Mouse (Mus musculus) C2C12 (cell line): Measurements from ENCODE around the gene Map4. TPM values are rescaled to one million over a fixed set of nuclear protein-coding genes. Genes with fewer than 3 reads are reported as not detected.

Experiments
- H3K27me3 ChIP-seq: one replicate; pipeline ENCODE4 v1.6.1; 2011; ENCODE audit not compliant: control insufficient read depth, insufficient read depth, insufficient read length
- H3K36me3 ChIP-seq: one replicate; pipeline ENCODE4 v1.6.1; 2011; ENCODE audit not compliant: control insufficient read depth, insufficient read depth
- H3K4me3 ChIP-seq: one replicate; pipeline ENCODE4 v1.5.1; 2011; ENCODE audit warnings: mild to moderate bottlenecking, control low read depth; ENCODE audit not compliant: poor library complexity, insufficient read depth, severe bottlenecking
- H3K79me2 ChIP-seq: one replicate; pipeline ENCODE4 v1.6.1; 2011; ENCODE audit not compliant: control insufficient read depth, insufficient read depth
- H3K79me3 ChIP-seq: one replicate; pipeline ENCODE4 v1.6.1; 2011; ENCODE audit warnings: low read depth, control low read depth
- H3ac ChIP-seq: one replicate; pipeline ENCODE3; 2011; ENCODE audit warnings: low read depth; ENCODE audit not compliant: control insufficient read depth, insufficient read length
- CEBPB ChIP-seq: IDR thresholded peaks from one replicate; pipeline ENCODE4 v1.6.1; 2011; ENCODE audit warnings: low read depth, mild to moderate bottlenecking, control low read depth, moderate library complexity
- CTCF ChIP-seq: IDR thresholded peaks from one replicate; pipeline ENCODE4 v1.5.1; 2011; ENCODE audit not compliant: control insufficient read depth, insufficient read depth, insufficient read length
- FOSL1 ChIP-seq: IDR thresholded peaks from one replicate; pipeline ENCODE4 v1.8.0; 2011; ENCODE audit warnings: mild to moderate bottlenecking, low read length; ENCODE audit not compliant: poor library complexity, insufficient read depth, severe bottlenecking
- MAX ChIP-seq: IDR thresholded peaks from one replicate; pipeline ENCODE4 v1.6.1; 2011; ENCODE audit warnings: mild to moderate bottlenecking, control low read depth
- MYOD1 ChIP-seq: IDR thresholded peaks from one replicate; pipeline ENCODE4 v1.6.1; 2011; ENCODE audit warnings: low read depth; ENCODE audit not compliant: control insufficient read depth, insufficient read length
- MYOG ChIP-seq: IDR thresholded peaks from one replicate; pipeline ENCODE4 v1.6.1; 2011; ENCODE audit not compliant: control insufficient read depth, insufficient read length; ENCODE audit errors: extremely low read depth
- USF1 ChIP-seq: IDR thresholded peaks from one replicate; pipeline ENCODE4 v1.6.1; 2011; ENCODE audit warnings: low read depth, mild to moderate bottlenecking, control low read depth, moderate library complexity
- polyA plus RNA-seq: library from polyadenylated mRNA; unstranded; fragments of >200 nt; fragmentation: generic; extraction: Trizol; gene quantifications from one replicate; pipeline ENCODE4 v1.2.1, GENCODE M21; 2012; ENCODE audit warnings: missing spikeins

Gene Map4
- polyA plus RNA-seq, 1 experiment = 135 TPM

DNA sequence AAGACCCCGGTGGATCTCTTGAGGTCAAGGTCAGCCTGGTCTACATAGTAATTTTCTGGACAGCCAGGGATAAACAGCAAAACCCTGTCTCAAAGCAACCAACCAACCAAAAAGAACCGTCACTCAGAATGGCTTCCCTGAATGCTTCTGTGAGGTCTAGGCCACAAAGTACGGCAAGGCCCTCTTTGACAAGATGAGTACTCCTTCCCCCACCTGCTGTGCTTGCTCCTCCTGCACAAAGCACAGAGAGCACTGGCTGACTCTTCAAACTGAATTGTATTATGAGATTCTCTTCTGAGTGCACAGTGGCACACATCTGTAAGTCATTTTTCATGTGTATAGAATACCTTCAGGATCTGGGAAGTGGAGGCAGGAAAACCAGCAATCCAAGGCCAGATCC is 166.5 kb downstream of the Map4 start:
- Histone ChIP-seq H3K27me3 (no peaks in the 10 kb centered on the region), H3K4me3 (no peak overlapping the region), H3K79me3 (peaks cover 16% of the 10 kb centered on the region), H3K36me3 (peaks cover 33% of the 10 kb centered on the region), H3K79me2 (peaks cover 34% of the 10 kb centered on the region), H3ac (no peak overlapping the region)
- TF ChIP-seq MYOD1 (no peak), FOSL1 (no peak)

- H3K79me3 ChIP-seq = peaks cover 16% of the 10 kb centered on the region
- H3K4me3 ChIP-seq = peak overlapping the region; percentile 68
- no peak for TF ChIP-seq MYOG
- no peak for TF ChIP-seq MYOD1
- TF ChIP-seq USF1 = no peak
- TF ChIP-seq FOSL1 = no peak
- no peak for TF ChIP-seq CEBPB
- peak; percentile 20 for TF ChIP-seq MAX
- peak; percentile 96 for TF ChIP-seq CTCF
- no peaks in the 10 kb centered on the region for H3K27me3 ChIP-seq
- H3ac ChIP-seq = peak overlapping the region; percentile 79
- peaks cover 22% of the 10 kb centered on the region for H3K79me2 ChIP-seq
- peaks cover 34% of the 10 kb centered on the region for H3K36me3 ChIP-seq
Observed at GRCm38 (mm10) chr9:110100627-110101600, 169.7 kb downstream of the Map4 start.

- Histone ChIP-seq H3ac (peak overlapping the region; percentile 90), H3K36me3 (peaks cover 39% of the 10 kb centered on the region), H3K79me3 (peaks cover 31% of the 10 kb centered on the region), H3K4me3 (peak overlapping the region; percentile 83), H3K27me3 (no peaks in the 10 kb centered on the region), H3K79me2 (peaks cover 44% of the 10 kb centered on the region)
- TF ChIP-seq FOSL1 (no peak), MAX (no peak), CEBPB (no peak), USF1 (no peak), CTCF (no peak), MYOD1 (no peak), MYOG (no peak)
Observed at GRCm38 (mm10) chr9:110116353-110116976, 185.2 kb downstream of the Map4 start.

DNA sequence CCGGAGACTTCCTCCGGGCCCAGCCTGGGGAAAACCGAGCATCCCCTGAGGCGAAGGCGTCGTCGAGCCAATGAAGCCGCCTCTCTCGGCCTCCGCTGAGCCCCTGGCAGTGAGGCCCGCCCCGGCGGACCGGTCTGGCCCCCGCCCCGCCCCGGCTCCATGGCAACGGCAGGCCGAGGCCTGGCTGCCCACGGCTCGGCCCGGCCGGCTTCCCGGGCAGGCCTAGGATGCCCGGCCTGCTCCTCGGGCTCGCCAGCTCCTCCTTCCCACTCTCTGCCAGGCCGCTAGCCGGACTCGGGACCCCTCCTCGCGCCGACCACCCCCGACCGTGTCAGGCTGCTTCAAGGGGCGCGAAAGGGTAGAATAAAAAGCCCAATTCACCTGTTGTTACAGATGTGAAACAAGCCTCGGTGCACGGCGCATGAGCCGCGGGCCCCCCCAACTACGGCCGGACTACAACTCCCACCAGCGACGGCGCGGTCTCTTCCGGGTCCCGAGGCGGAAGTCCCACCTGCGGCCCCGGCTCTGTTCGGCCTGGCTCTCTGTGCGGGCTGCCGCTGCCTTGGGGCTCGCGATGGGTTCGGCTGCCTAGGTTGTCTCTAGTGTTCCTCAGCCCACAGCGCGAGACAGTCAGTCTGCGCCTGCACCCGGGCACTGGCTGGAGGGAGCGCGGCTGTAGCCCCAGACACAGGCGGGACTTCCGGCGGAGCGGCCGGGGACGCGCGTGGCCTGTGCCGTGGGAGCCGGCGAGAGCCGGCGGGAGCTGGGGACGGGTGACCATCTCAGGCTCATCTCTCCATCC is 185.9 kb downstream of the Map4 start, which contains the start of gene Smarcc1:
TSS of gene Smarcc1 (plus strand) at position 732 of the 802 bp plus-strand sequence.
- Histone ChIP-seq H3K36me3 (peaks cover 38% of the 10 kb centered on the region), H3K79me2 (peaks cover 44% of the 10 kb centered on the region), H3K4me3 (peak within 1 kb of the TSS; percentile 83), H3K79me3 (peaks cover 31% of the 10 kb centered on the region), H3ac (peak within 1 kb of the TSS; percentile 90), H3K27me3 (no peaks in the 10 kb centered on the region)
- TF ChIP-seq MAX (peak; percentile 47), MYOD1 (no peak), FOSL1 (no peak)

DNA sequence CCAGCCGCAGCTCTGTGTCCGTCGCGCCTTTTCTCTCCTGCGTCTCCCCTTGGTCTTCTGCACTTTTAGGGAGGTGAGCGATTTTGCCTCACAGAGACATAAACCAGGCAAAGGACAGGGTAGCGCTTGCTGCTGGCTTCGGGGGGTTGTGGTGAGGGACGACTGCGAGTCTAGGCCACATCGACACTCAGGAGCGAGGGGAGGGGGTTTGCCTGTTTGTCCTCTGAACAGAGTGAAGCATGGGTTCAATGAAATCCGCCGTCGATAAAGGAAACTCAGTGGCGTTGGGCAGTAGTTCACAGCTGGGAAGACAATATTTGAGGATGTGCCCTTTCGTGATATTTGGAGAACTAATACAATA is 186.5 kb downstream of the Map4 start, which contains the start of gene Dhx30:
TSS of gene Dhx30 (minus strand) at position 52 of the 361 bp plus-strand sequence.
- Histone ChIP-seq H3K4me3 (peak within 1 kb of the TSS; percentile 83), H3K36me3 (peaks cover 32% of the 10 kb centered on the region), H3K79me2 (peaks cover 44% of the 10 kb centered on the region), H3K27me3 (no peaks in the 10 kb centered on the region), H3ac (peak within 1 kb of the TSS; percentile 90), H3K79me3 (peaks cover 31% of the 10 kb centered on the region)
- no peak for TF ChIP-seq MAX
